Mouse (Mus musculus) embryonic facial prominence, embryonic 12.5 days (tissue): ENCODE measurements around the gene Tuba8. TPM values are rescaled to one million over a fixed set of nuclear protein-coding genes. Genes with fewer than 3 reads are reported as not detected.

Experiments used
- ATAC-seq: fragments of 200-750 bp; cut with Nextera tagmentation; 2 replicates; pipeline ENCODE4 v1.8.0; 2017; ENCODE audit not compliant: insufficient number of reproducible peaks, insufficient read depth, low FRiP score, low TSS enrichment
- H3K27ac ChIP-seq: fragments of 300-500 bp; sonication (generic); 2 replicates; pipeline ENCODE4 v1.5.1; 2016; ENCODE audit warnings: mild to moderate bottlenecking
- H3K27me3 ChIP-seq: fragments of 300-500 bp; sonication (generic); 2 replicates; pipeline ENCODE4 v1.6.1; 2016; ENCODE audit warnings: mild to moderate bottlenecking, moderate library complexity
- H3K36me3 ChIP-seq: fragments of 300-500 bp; sonication (generic); 2 replicates; pipeline ENCODE4 v1.6.1; 2016; ENCODE audit warnings: mild to moderate bottlenecking
- H3K4me1 ChIP-seq: fragments of 300-500 bp; sonication (generic); 2 replicates; pipeline ENCODE4 v1.6.1; 2016
- H3K4me2 ChIP-seq: fragments of 300-500 bp; sonication (generic); replicated peaks from 2 replicates; pipeline ENCODE4 v1.6.1; 2016; ENCODE audit warnings: mild to moderate bottlenecking, moderate library complexity
- H3K4me3 ChIP-seq: fragments of 300-500 bp; sonication (generic); 2 replicates; pipeline ENCODE4 v1.5.1; 2016; ENCODE audit warnings: mild to moderate bottlenecking
- H3K9ac ChIP-seq: fragments of 300-500 bp; sonication (generic); 2 replicates; pipeline ENCODE4 v1.6.1; 2016; ENCODE audit warnings: mild to moderate bottlenecking, moderate library complexity
- H3K9me3 ChIP-seq: fragments of 300-500 bp; sonication (generic); 2 replicates; pipeline ENCODE4 v1.6.1; 2016; ENCODE audit warnings: mild to moderate bottlenecking, moderate library complexity
- WGBS: fragments of 180-500 bp; shearing (Covaris S2); methylation state at CpG from one replicate; pipeline ENCODE4 v1.1.7; 2016; 5-methylcytosine and 5-hydroxymethylcytosine counted together
- polyA plus RNA-seq: library from polyadenylated mRNA; unstranded; fragments of >200 nt; fragmentation: Nextera tagmentation; extraction: Ambion mirVana; gene quantifications from 2 replicates; pipeline ENCODE4 v1.2.1, GENCODE M21; 2016

The Tuba8 gene
- 0.18 and 0.23 TPM in 2 replicates for polyA plus RNA-seq

GRCm38 (mm10) chr6:121210149-121210925 is at the start of gene Tuba8:
Gene Tuba8 (plus strand): TSS chr6:121210696.
- Histone ChIP-seq H3K4me1 (peaks cover 17% of the 10 kb centered on the region; the same call in 1 of the 2 replicates), H3K27ac (no peak within 1 kb of the TSS), H3K9ac (0 out of 2 replicates have a peak within 1 kb of the TSS, but pooled peaks have one; percentile 4), H3K4me2 (peak within 1 kb of the TSS; percentile 61), H3K4me3 (peak within 1 kb of the TSS; percentile 32), H3K36me3 (no peaks in the 10 kb centered on the region), H3K9me3 (no peaks in the 10 kb centered on the region; the same call in 1 of the 2 replicates), H3K27me3 (peaks cover 36% of the 10 kb centered on the region)
- WGBS: 6% methylated on average over 26 of the region's 30 CpGs
- peak; percentile 44; the same call in 1 of the 2 replicates for ATAC-seq

- Histone ChIP-seq H3K27me3 (no peaks in the 10 kb centered on the region), H3K4me2 (no peak overlapping the region), H3K9ac (no peak overlapping the region), H3K4me1 (0 out of 2 replicates have a peak, but pooled peaks cover 5% of the 10 kb centered on the region), H3K4me3 (no peak overlapping the region), H3K27ac (no peak overlapping the region), H3K9me3 (no peaks in the 10 kb centered on the region), H3K36me3 (no peaks in the 10 kb centered on the region)
- ATAC-seq: no peak
- WGBS: 88% methylated on average over 12 of the region's 12 CpGs
Measured at GRCm38 (mm10) chr6:121162616-121163015, 47.9 kb upstream of the Tuba8 start.

GRCm38 (mm10) chr6:121166098-121166552 is 44.4 kb upstream of the Tuba8 start:
- WGBS: 45% methylated on average over 10 of the region's 10 CpGs

GRCm38 (mm10) chr6:121167381-121167975 is 43.0 kb upstream of the Tuba8 start:
- H3K4me2 ChIP-seq: no peak overlapping the region
- ATAC-seq: peak; percentile 61; the same call in 1 of the 2 replicates
- H3K9ac ChIP-seq: no peak overlapping the region
- no peaks in the 10 kb centered on the region for H3K9me3 ChIP-seq
- H3K4me3 ChIP-seq: no peak overlapping the region
- no peak overlapping the region for H3K27ac ChIP-seq
- 0 out of 2 replicates have a peak, but pooled peaks cover 5% of the 10 kb centered on the region for H3K4me1 ChIP-seq
- 46% methylated on average over 7 of the region's 7 CpGs for WGBS
- no peaks in the 10 kb centered on the region for H3K27me3 ChIP-seq
- no peaks in the 10 kb centered on the region for H3K36me3 ChIP-seq

More at GRCm38 (mm10) chr6:121166098-121166552, 44.4 kb upstream of the Tuba8 start:
- Histone ChIP-seq H3K4me2 (no peak overlapping the region), H3K9ac (no peak overlapping the region), H3K4me3 (no peak overlapping the region), H3K36me3 (no peaks in the 10 kb centered on the region), H3K4me1 (0 out of 2 replicates have a peak, but pooled peaks cover 5% of the 10 kb centered on the region), H3K9me3 (no peaks in the 10 kb centered on the region), H3K27me3 (no peaks in the 10 kb centered on the region), H3K27ac (no peak overlapping the region)
- no peak for ATAC-seq

- no peak overlapping the region for H3K4me3 ChIP-seq
- no peak for ATAC-seq
- H3K4me2 ChIP-seq: no peak overlapping the region
- no peaks in the 10 kb centered on the region for H3K36me3 ChIP-seq
- peaks cover 9% of the 10 kb centered on the region for H3K4me1 ChIP-seq
- no peaks in the 10 kb centered on the region for H3K27me3 ChIP-seq
- H3K9me3 ChIP-seq: no peaks in the 10 kb centered on the region
- no peak overlapping the region for H3K27ac ChIP-seq
- WGBS: 88% methylated on average over 6 of the region's 6 CpGs
- no peak overlapping the region for H3K9ac ChIP-seq
Measured at GRCm38 (mm10) chr6:121171102-121171501, 39.4 kb upstream of the Tuba8 start.

GRCm38 (mm10) chr6:121173471-121173870 is 37.0 kb upstream of the Tuba8 start:
- H3K4me2 ChIP-seq: no peak overlapping the region
- no peaks in the 10 kb centered on the region for H3K36me3 ChIP-seq
- no peak overlapping the region for H3K9ac ChIP-seq
- H3K4me1 ChIP-seq: peaks cover 19% of the 10 kb centered on the region
- no peak overlapping the region for H3K4me3 ChIP-seq
- no peak overlapping the region for H3K27ac ChIP-seq
- 71% methylated on average over 5 of the region's 5 CpGs for WGBS
- H3K9me3 ChIP-seq: no peaks in the 10 kb centered on the region
- no peak for ATAC-seq
- H3K27me3 ChIP-seq: no peaks in the 10 kb centered on the region

- ATAC-seq: no peak
- no peaks in the 10 kb centered on the region for H3K27me3 ChIP-seq
- 96% methylated on average over 6 of the region's 6 CpGs for WGBS
- H3K9me3 ChIP-seq: no peaks in the 10 kb centered on the region
- no peak overlapping the region for H3K27ac ChIP-seq
- no peak overlapping the region for H3K9ac ChIP-seq
- H3K4me1 ChIP-seq: peaks cover 19% of the 10 kb centered on the region
- H3K36me3 ChIP-seq: no peaks in the 10 kb centered on the region
- H3K4me2 ChIP-seq: no peak overlapping the region
- H3K4me3 ChIP-seq: no peak overlapping the region
Measured at GRCm38 (mm10) chr6:121174761-121175160, 35.7 kb upstream of the Tuba8 start.

- no peaks in the 10 kb centered on the region for H3K36me3 ChIP-seq
- peaks cover 19% of the 10 kb centered on the region for H3K4me1 ChIP-seq
- no peaks in the 10 kb centered on the region for H3K9me3 ChIP-seq
- no peaks in the 10 kb centered on the region for H3K27me3 ChIP-seq
- no peak overlapping the region for H3K4me3 ChIP-seq
- H3K27ac ChIP-seq: peak overlapping the region; percentile 41; the same call in 1 of the 2 replicates
- peak; percentile 47; the same call in 1 of the 2 replicates for ATAC-seq
- H3K9ac ChIP-seq: no peak overlapping the region
- H3K4me2 ChIP-seq: peak overlapping the region; percentile 10; the same call in 1 of the 2 replicates
- WGBS: 36% methylated on average over 14 of the region's 14 CpGs
Measured at GRCm38 (mm10) chr6:121176011-121176730, 34.3 kb upstream of the Tuba8 start.

- no peaks in the 10 kb centered on the region for H3K36me3 ChIP-seq
- WGBS: 79% methylated on average over 4 of the region's 4 CpGs
- no peak overlapping the region for H3K4me3 ChIP-seq
- H3K9ac ChIP-seq: no peak overlapping the region
- no peaks in the 10 kb centered on the region for H3K27me3 ChIP-seq
- H3K4me1 ChIP-seq: peaks cover 19% of the 10 kb centered on the region
- peak overlapping the region; percentile 10; the same call in 1 of the 2 replicates for H3K4me2 ChIP-seq
- ATAC-seq: no peak
- H3K27ac ChIP-seq: peak overlapping the region; percentile 41; the same call in 1 of the 2 replicates
- no peaks in the 10 kb centered on the region for H3K9me3 ChIP-seq
Measured at GRCm38 (mm10) chr6:121176731-121177098, 33.8 kb upstream of the Tuba8 start.

- Histone ChIP-seq H3K4me2 (no peak overlapping the region), H3K36me3 (no peaks in the 10 kb centered on the region), H3K9me3 (no peaks in the 10 kb centered on the region), H3K9ac (no peak overlapping the region), H3K27me3 (no peaks in the 10 kb centered on the region), H3K4me1 (peaks cover 19% of the 10 kb centered on the region), H3K27ac (no peak overlapping the region), H3K4me3 (no peak overlapping the region)
- no peak for ATAC-seq
- 78% methylated on average over 7 of the region's 7 CpGs for WGBS
Measured at GRCm38 (mm10) chr6:121177118-121177708, 33.3 kb upstream of the Tuba8 start.

- no peaks in the 10 kb centered on the region for H3K36me3 ChIP-seq
- ATAC-seq: no peak
- no peak overlapping the region for H3K27ac ChIP-seq
- no peak overlapping the region for H3K9ac ChIP-seq
- no peaks in the 10 kb centered on the region for H3K9me3 ChIP-seq
- peaks cover 19% of the 10 kb centered on the region for H3K4me1 ChIP-seq
- no peak overlapping the region for H3K4me2 ChIP-seq
- H3K27me3 ChIP-seq: no peaks in the 10 kb centered on the region
- H3K4me3 ChIP-seq: no peak overlapping the region
- WGBS: 58% methylated on average over 7 of the region's 7 CpGs
Measured at GRCm38 (mm10) chr6:121178700-121179358, 31.7 kb upstream of the Tuba8 start.
